Mouse (Mus musculus): Measurements from ENCODE around the gene Mogat2.

Mogat2 gene

DNA sequence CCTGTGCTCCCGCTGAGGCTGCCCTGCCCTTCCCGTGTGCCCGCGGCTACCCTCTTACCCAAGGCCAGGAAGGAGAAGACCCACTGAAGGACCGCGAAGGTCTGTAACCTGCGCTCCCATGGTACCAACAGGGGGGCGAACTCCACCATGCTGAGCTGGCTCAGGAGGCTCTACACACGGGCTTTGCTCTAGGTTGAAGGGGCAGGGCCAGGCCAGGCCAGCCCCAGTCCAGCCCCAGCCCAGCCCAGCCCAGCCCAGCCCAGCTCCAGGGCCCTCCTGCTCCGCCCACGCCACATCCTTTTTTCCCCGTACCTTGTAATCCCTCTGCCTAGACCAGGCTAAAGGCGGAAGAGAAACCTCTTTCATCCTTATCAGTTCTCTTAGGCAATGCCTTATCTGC lies at the start of gene Mogat2:
Gene Mogat2 (minus strand): TSS at position 203 of the 400 bp plus-strand sequence.
- peak; percentile 64 for DNase-seq (ENCODE audit: extremely low spot score)

- peak; percentile 35 for DNase-seq (ENCODE audit: extremely low spot score)
These were observed 48.9 kb upstream of the Mogat2 start for GRCm38 (mm10) chr7:99287287-99287686.

DNA sequence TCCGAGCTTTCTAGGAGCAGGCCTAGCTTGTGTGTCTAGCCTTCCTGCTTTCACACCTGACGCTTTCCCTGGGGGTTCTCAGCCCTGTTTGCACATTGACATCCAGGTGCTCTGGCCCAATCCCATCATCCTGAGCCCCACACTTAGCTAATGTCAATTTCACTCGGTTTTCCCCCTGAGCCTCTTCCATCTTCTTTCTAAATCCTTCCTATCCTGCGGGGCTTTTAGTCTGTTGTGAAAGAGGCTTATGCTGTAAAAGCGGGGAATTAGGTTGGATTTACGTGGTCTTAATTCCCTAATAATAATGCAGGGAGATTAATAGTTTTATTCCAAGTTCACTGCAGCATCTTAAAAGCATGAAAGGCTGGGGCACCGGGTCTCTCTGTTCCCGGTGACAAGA lies 41.2 kb upstream of the Mogat2 start:
- DNase-seq (ENCODE audit: extremely low spot score), result no peak

- no peak for DNase-seq (ENCODE audit: extremely low spot score)
These were observed 39.9 kb upstream of the Mogat2 start for GRCm38 (mm10) chr7:99278309-99278708.

DNA sequence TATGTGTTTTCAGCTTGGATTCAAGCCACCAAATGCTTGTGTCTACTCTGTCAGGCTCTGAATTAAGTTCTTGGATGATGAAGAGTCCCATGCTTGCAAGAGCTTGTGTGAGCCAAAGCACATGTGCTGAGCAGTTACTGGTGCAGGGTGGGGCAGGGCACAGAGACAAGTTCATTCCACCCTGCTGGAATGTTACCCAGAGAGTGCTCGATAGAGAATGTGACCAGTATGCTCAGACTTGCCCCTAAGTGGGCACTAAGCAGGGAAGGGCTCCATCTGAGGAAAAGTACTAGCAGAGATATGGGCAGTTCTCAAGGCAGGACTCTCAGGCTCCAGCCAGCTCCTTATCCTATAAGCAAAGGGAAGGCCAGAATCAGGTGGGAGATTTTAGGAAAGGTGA lies 38.3 kb upstream of the Mogat2 start:
- no peak for DNase-seq (ENCODE audit: extremely low spot score)

DNA sequence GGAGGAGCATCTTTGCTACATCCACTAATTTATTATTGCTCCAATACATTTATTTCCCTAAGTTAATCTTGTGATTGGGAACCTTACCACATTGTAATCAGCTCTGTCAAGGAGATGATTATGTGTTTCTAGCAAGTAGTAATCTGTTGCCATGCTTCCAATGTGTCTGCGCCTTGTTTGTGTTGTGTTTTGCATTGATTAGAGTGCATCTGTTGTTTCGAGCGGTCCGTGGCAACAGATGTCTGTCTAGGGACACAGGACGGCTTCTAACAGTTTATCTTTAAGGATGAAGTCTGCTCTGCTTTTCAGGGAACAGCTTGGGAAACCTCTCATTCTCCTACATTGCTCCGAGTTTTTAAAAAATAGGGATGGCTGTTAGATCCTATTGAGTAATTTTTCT lies 36.7 kb upstream of the Mogat2 start:
- no peak for DNase-seq (ENCODE audit: extremely low spot score)

GRCm38 (mm10) chr7:99271630-99272029 lies 33.2 kb upstream of the Mogat2 start:
- DNase-seq (ENCODE audit: extremely low spot score), result no peak

- no peak for DNase-seq (ENCODE audit: extremely low spot score)
These were observed 30.8 kb upstream of the Mogat2 start for GRCm38 (mm10) chr7:99268951-99269945.

DNA sequence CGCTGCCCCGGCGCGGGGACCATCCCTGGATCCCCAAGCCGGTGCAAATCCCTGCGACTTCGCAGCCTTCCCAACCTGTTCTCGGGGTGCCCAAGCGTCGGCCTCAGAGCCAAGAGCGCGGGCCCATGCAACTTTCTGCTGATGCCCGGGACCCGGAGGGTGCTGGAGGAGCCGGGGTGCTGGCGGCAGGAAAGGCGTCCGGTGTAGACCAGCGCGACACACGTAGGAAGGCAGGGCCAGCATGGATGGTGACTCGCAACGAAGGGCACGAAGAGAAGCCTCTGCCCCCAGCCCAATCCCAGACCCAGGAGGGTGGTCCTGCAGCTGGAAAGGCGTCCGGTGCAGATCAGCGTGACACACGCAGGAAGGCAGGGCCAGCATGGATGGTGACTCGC lies 30.1 kb upstream of the Mogat2 start:
- DNase-seq (ENCODE audit: extremely low spot score), result no peak

DNA sequence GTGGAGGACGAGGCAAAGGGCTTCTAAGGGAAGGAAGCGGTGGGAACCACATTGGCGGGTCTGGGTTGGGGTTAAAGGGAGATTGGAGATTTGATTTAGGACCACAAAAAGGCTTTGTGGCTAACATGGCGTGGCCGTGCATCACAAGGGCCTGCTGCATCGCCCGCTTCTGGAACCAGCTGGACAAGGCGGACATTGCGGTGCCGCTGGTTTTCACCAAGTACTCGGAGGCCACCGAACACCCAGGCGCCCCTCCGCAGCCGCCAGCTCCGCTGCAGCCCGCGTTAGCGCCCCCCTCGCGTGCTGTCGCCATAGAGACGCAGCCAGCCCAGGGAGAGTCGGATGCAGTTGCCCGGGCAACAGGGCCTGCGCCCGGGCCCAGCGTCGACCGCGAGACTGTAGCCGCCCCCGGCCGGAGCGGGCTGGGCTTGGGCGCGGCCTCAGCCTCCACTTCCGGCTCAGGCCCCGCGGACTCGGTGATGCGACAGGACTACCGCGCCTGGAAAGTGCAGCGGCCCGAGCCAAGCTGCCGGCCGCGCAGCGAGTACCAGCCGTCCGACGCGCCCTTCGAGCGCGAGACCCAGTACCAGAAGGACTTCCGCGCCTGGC lies 29.6 kb upstream of the Mogat2 start:
- DNase-seq (ENCODE audit: extremely low spot score), result peak; percentile 84

DNA sequence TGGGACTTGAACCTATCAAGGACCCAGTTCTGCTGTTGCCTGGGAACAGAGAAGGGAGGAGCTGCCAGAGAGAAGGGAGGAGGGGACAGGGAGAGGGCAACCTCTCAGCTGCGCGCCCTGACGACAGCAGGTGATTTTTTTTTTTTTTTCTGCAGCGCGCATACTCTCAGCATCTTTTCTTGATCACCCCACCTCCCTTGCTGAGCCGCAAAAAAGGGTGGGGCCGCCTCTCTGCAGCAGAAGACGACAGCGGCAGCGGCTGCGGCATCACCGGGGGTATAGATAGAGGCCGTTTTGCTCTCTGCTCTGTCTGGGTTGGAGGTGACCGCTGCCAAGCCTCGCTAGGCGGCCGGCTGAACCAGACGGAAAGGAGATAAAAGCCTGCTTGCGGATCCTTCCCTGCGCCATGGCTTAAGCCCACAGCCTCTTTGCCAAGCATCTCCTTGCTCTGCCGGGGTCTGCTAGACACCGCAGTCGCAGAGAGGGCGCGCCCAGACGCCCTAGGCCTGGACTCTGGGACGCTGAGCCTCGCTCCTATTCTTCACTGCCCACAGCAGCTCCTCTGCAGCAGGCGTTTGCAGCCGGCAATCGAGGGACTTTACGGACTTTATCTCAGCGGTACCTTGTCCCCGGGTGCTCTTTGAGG lies 29.0 kb upstream of the Mogat2 start, which contains the start of gene Map6:
Gene Map6 (plus strand): TSS at position 197 of the 646 bp plus-strand sequence.
- peak; percentile 53 for DNase-seq (ENCODE audit: extremely low spot score)

GRCm38 (mm10) chr7:99264597-99264996 lies 26.2 kb upstream of the Mogat2 start:
- no peak for DNase-seq (ENCODE audit: extremely low spot score)

- DNase-seq (ENCODE audit: extremely low spot score), result no peak
These were observed 25.1 kb upstream of the Mogat2 start for GRCm38 (mm10) chr7:99263509-99263908.

- DNase-seq (ENCODE audit: extremely low spot score), result no peak
These were observed 23.5 kb upstream of the Mogat2 start for GRCm38 (mm10) chr7:99261900-99262299.

- DNase-seq (ENCODE audit: extremely low spot score), result no peak
These were observed 16.6 kb upstream of the Mogat2 start for GRCm38 (mm10) chr7:99255006-99255405.

- DNase-seq (ENCODE audit: extremely low spot score), result no peak
These were observed 12.0 kb upstream of the Mogat2 start for GRCm38 (mm10) chr7:99250386-99250785.

GRCm38 (mm10) chr7:99249582-99249911 lies 11.1 kb upstream of the Mogat2 start:
- DNase-seq (ENCODE audit: extremely low spot score), result peak; percentile 77

DNA sequence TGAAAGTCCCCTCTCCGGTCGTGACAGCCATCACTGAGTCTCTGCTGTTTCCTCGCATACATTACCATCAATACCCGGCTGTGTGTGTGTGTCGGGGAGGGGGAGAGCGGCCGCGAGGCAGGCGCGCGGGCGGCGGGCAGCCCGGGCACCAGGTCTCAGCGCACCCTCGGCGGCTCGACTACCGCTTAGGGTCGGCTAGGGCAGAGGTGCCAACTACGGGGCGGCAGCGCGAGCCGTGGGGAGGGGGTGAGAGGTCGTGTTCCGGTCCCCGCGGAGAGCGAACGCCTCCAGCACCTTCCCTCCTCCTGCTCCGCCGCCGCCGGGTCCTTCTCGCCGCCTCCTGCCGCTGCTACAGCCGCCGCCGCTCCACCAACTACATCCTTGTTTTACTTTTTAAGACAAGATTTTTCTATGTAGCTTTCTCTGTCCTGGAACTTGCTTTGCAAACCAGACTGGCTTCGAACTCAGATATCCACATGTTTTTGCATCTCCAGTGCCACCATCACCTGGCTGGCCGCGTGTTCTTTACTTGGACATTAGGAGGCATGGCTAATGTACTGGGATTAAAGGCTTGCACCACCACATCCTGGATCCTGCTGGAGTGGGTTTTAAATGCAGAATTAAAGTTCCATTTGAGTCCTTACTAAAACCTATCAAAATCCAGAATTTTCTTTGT lies 10.6 kb upstream of the Mogat2 start:
- DNase-seq (ENCODE audit: extremely low spot score), result no peak

- no peak for DNase-seq (ENCODE audit: extremely low spot score)
These were observed 9.8 kb upstream of the Mogat2 start for GRCm38 (mm10) chr7:99248157-99248742.

- DNase-seq (ENCODE audit: extremely low spot score), result no peak
These were observed 3.7 kb upstream of the Mogat2 start for GRCm38 (mm10) chr7:99242097-99242496.

GRCm38 (mm10) chr7:99236888-99237660 lies 1.3 kb downstream of the Mogat2 start:
- peak; percentile 81 for DNase-seq (ENCODE audit: extremely low spot score)

All from embryo, embryonic 9.5 days (tissue).